Mouse (Mus musculus) heart, postnatal 0 days (tissue): ENCODE results near the gene Gsap.

Source experiments
- CTCF ChIP-seq: IDR thresholded peaks from 2 replicates; pipeline ENCODE4 v1.5.1; 2016; ENCODE audit warnings: antibody characterized with exemption, control low read depth, low read depth
- EP300 ChIP-seq: IDR thresholded peaks from 2 replicates; pipeline ENCODE4 v1.6.1; 2016; ENCODE audit warnings: antibody characterized with exemption, low read depth

DNA sequence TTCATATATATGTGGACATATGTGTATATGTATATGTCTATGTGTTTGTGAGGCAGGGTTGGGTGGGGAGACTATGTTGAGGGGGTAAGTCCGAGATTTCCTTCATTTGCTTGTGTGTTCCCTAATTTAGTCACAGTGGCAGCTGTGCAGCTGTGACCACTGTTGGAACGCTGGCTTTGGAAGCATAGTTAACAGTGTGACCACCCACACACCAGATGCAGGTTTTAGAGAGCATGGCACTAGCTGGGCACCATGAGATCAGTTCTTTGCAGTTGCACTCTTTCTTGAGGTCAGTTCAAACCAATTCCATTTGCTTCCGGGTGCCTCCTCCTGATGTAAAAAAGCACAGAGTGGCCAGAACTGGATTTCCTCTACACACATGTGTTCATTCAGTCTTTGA is 37.7 kb upstream of the Gsap start:
- TF ChIP-seq CTCF (no peak), EP300 (no peak)
